ENCODE assay signal across 8 mouse cellular contexts in the genomic region with DNA sequence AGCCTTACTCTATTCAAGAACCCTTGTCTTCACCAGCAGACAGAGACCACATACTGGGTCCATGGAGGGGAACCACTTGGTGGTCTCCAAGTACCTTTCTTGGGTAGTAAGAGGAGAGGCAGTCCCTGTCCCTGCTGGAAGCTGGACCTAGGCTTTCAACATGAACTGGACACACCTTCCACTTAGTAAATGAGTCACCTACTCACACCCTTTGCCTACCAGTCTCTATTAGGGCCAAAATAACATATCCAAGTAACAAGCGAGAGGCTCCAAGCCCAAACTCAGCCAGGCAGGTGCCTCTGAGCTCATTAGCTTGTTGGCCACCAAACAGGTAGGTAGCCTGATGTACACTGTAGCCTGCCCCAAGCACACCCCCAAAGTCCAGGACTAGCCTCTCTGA. TPM values are rescaled to one million over a fixed set of nuclear protein-coding genes. Genes with fewer than 3 reads are reported as not detected.
DNase-seq lines count a peak whose midpoint lies in the region; ATAC-seq and TF ChIP-seq lines count a peak whose summit lies in the region.

No protein-coding gene starts in this region.

- peak overlapping the region; percentile 94 for H3K4me2 ChIP-seq in lung, postnatal 0 days (replicated peaks; ENCODE audit: low read depth, low read length)
- H3K4me2 ChIP-seq in limb, embryonic 11.5 days (ENCODE audit: low read depth, severe bottlenecking) = peak overlapping the region; percentile 88

- peak overlapping the region; percentile 92 for H3K27ac ChIP-seq in lung, postnatal 0 days (ENCODE audit: low read length)
- no peak overlapping the region for H3K27ac ChIP-seq in limb, embryonic 11.5 days (replicated peaks; ENCODE audit: low read depth, low read length)
- H3K27ac ChIP-seq in small intestine, adult 2 months (ENCODE audit: insufficient read depth, low read depth, low read length) = no peak overlapping the region

- no peaks in the 10 kb centered on the region for H3K27me3 ChIP-seq in lung, postnatal 0 days (replicated peaks; ENCODE audit: insufficient read depth, low read length)
- H3K27me3 ChIP-seq in limb, embryonic 11.5 days (ENCODE audit: control insufficient read depth, insufficient read depth, low read length) = no peaks in the 10 kb centered on the region
- H3K27me3 ChIP-seq in small intestine, adult 2 months (ENCODE audit: control insufficient read depth, insufficient read depth, low read length) = no peaks in the 10 kb centered on the region

- peaks cover 12% of the 10 kb centered on the region; the same call in 1 of the 2 replicates for H3K36me3 ChIP-seq in lung, postnatal 0 days (ENCODE audit: insufficient read depth, low read length)
- H3K36me3 ChIP-seq in limb, embryonic 11.5 days (ENCODE audit: control insufficient read depth, insufficient read depth, low read length) = peaks cover 17% of the 10 kb centered on the region
- H3K36me3 ChIP-seq in small intestine, adult 2 months (ENCODE audit: control insufficient read depth, insufficient read depth, low read length) = peaks cover 27% of the 10 kb centered on the region

- DNase-seq in lung, postnatal 0 days (ENCODE audit: low spot score) = peak; percentile 64
- DNase-seq in lung, postnatal 10 days = no peak
- no peak for DNase-seq in limb, embryonic 11.5 days (ENCODE audit: low spot score)
- DNase-seq in gastrocnemius, adult 18-20 months (ENCODE audit: low spot score) = no peak
- no peak for DNase-seq in cerebellum, postnatal 25 days

- ATAC-seq in lung, postnatal 0 days = no peak
- 0 out of 2 replicates have a peak, but pooled peaks have one; percentile 2 for ATAC-seq in erythroblast, adult 5-6 weeks (replicated peaks; ENCODE audit: low FRiP score, poor library complexity, severe bottlenecking)
- ATAC-seq in limb, embryonic 11.5 days (ENCODE audit: insufficient number of reproducible peaks, low FRiP score, low TSS enrichment, low read depth) = no peak
- no peak for ATAC-seq in frontal cortex, adult (ENCODE audit: low TSS enrichment)

- no peak for TF ChIP-seq EP300 in lung, postnatal 0 days (IDR thresholded peaks at IDR 0.05)

- no peak for TF ChIP-seq CTCF in lung, postnatal 0 days (IDR thresholded peaks at IDR 0.05)
- no peak for TF ChIP-seq CTCF in small intestine, adult 2 months (IDR thresholded peaks at IDR 0.05; ENCODE audit: extremely low read depth, insufficient read length, insufficient replicate concordance, low read depth, low read length)

- H3K9ac ChIP-seq in lung, postnatal 0 days (replicated peaks; ENCODE audit: low read depth) = peak overlapping the region; percentile 82; the same call in 1 of the 2 replicates
- peak overlapping the region; percentile 89 for H3K9ac ChIP-seq in limb, embryonic 11.5 days (ENCODE audit: low read length)

- peaks cover 10% of the 10 kb centered on the region; the same call in 1 of the 2 replicates for H3K4me1 ChIP-seq in lung, postnatal 0 days (ENCODE audit: insufficient read depth, low read depth, low read length)
- peaks cover 6% of the 10 kb centered on the region for H3K4me1 ChIP-seq in limb, embryonic 11.5 days (ENCODE audit: control insufficient read depth, insufficient read depth, low read length)
- peaks cover 8% of the 10 kb centered on the region; the same call in 1 of the 2 replicates for H3K4me1 ChIP-seq in small intestine, adult 2 months (ENCODE audit: control insufficient read depth, insufficient read depth, insufficient read length, low read length)

- WGBS in lung, postnatal 0 days = 40% methylated on average over 1 of the region's 1 CpGs
- 89% methylated on average over 1 of the region's 1 CpGs for WGBS in limb, embryonic 11.5 days
- WGBS in small intestine, adult 2 months = 47% methylated on average over 1 of the region's 1 CpGs

- TF ChIP-seq POLR2A in small intestine, adult 2 months (IDR thresholded peaks at IDR 0.05; ENCODE audit: low read depth, low read length) = no peak

- H3K4me3 ChIP-seq in lung, postnatal 0 days (ENCODE audit: low read depth, low read length) = peak overlapping the region; percentile 89
- peak overlapping the region; percentile 93 for H3K4me3 ChIP-seq in limb, embryonic 11.5 days (ENCODE audit: low read depth, low read length)
- peak overlapping the region; percentile 95 for H3K4me3 ChIP-seq in small intestine, adult 2 months (ENCODE audit: low read depth, low read length)

- no peaks in the 10 kb centered on the region for H3K9me3 ChIP-seq in lung, postnatal 0 days (ENCODE audit: low read length)
- no peaks in the 10 kb centered on the region for H3K9me3 ChIP-seq in limb, embryonic 11.5 days (ENCODE audit: control insufficient read depth, low read length)

RNA-seq across cellular contexts. Expression of a gene that starts 1.3 kb away (rescaled TPM):
- polyA plus RNA-seq in lung, postnatal 0 days (2015; fragmentation: Nextera tagmentation; extraction: Ambion mirVana) = 0.11 TPM in 1 of 2 replicates, not detected in the other
- not detected in 2 replicates for total RNA-seq in erythroblast, adult 5-6 weeks (2015; ENCODE audit: low replicate concordance)
- not detected in 2 replicates for total RNA-seq in erythroblast, adult 5-6 weeks (2017; ENCODE audit: low replicate concordance)
- 0.31 TPM in 1 of 2 replicates, not detected in the other for polyA plus RNA-seq in limb, embryonic 11.5 days (2014; fragmentation: Nextera tagmentation; extraction: Ambion mirVana)
- not detected in 2 replicates for polyA plus RNA-seq in small intestine, adult 2 months (2012; rRNA removed)
- 1 to 10 TPM in 1 of 2 experiments, under 1 TPM in 1; 0.66 to 1.2 TPM for total RNA-seq in gastrocnemius, adult 18-20 months (2021)

RNA-seq across cellular contexts. Expression of a gene that starts 5.6 kb away (rescaled TPM):
- 68.2 and 75.8 TPM in 2 replicates for polyA plus RNA-seq in lung, postnatal 0 days (2015; fragmentation: Nextera tagmentation; extraction: Ambion mirVana)
- 3.6 and 4.2 TPM in 2 replicates for total RNA-seq in erythroblast, adult 5-6 weeks (2015; ENCODE audit: low replicate concordance)
- 6.2 and 9.6 TPM in 2 replicates for total RNA-seq in erythroblast, adult 5-6 weeks (2017; ENCODE audit: low replicate concordance)
- 108 and 123 TPM in 2 replicates for polyA plus RNA-seq in limb, embryonic 11.5 days (2014; fragmentation: Nextera tagmentation; extraction: Ambion mirVana)
- 61.6 and 81.6 TPM in 2 replicates for polyA plus RNA-seq in small intestine, adult 2 months (2012; rRNA removed)
- 100 to 1,000 TPM; 138 to 147 TPM for total RNA-seq in gastrocnemius, adult 18-20 months (2021)

RNA-seq across cellular contexts. Expression of a gene that starts 17.4 kb away (rescaled TPM):
- polyA plus RNA-seq in lung, postnatal 0 days (2015; fragmentation: Nextera tagmentation; extraction: Ambion mirVana) = 408 and 474 TPM in 2 replicates
- 131 and 231 TPM in 2 replicates for total RNA-seq in erythroblast, adult 5-6 weeks (2015; ENCODE audit: low replicate concordance)
- total RNA-seq in erythroblast, adult 5-6 weeks (2017; ENCODE audit: low replicate concordance) = 82.2 and 158 TPM in 2 replicates
- 490 and 518 TPM in 2 replicates for polyA plus RNA-seq in limb, embryonic 11.5 days (2014; fragmentation: Nextera tagmentation; extraction: Ambion mirVana)
- 1,137 and 1,468 TPM in 2 replicates for polyA plus RNA-seq in small intestine, adult 2 months (2012; rRNA removed)
- total RNA-seq in gastrocnemius, adult 18-20 months (2021) = 1,000 to 10,000 TPM; 1,366 to 1,435 TPM

RNA-seq across cellular contexts. Expression of a gene that starts 25.6 kb away (rescaled TPM):
- polyA plus RNA-seq in lung, postnatal 0 days (2015; fragmentation: Nextera tagmentation; extraction: Ambion mirVana) = 4.7 and 5.1 TPM in 2 replicates
- not detected in 2 replicates for total RNA-seq in erythroblast, adult 5-6 weeks (2015; ENCODE audit: low replicate concordance)
- total RNA-seq in erythroblast, adult 5-6 weeks (2017; ENCODE audit: low replicate concordance) = not detected in 2 replicates
- polyA plus RNA-seq in limb, embryonic 11.5 days (2014; fragmentation: Nextera tagmentation; extraction: Ambion mirVana) = 0.36 and 1.4 TPM in 2 replicates
- polyA plus RNA-seq in small intestine, adult 2 months (2012; rRNA removed) = 0.29 TPM in 1 of 2 replicates, not detected in the other
- under 1 TPM; 0.43 to 0.59 TPM for total RNA-seq in gastrocnemius, adult 18-20 months (2021)

RNA-seq across cellular contexts. Expression of a gene that starts 53.0 kb away (rescaled TPM):
- 4.3 and 5.2 TPM in 2 replicates for polyA plus RNA-seq in lung, postnatal 0 days (2015; fragmentation: Nextera tagmentation; extraction: Ambion mirVana)
- not detected in 2 replicates for total RNA-seq in erythroblast, adult 5-6 weeks (2015; ENCODE audit: low replicate concordance)
- 0.17 and 0.70 TPM in 2 replicates for total RNA-seq in erythroblast, adult 5-6 weeks (2017; ENCODE audit: low replicate concordance)
- 0.17 and 0.32 TPM in 2 replicates for polyA plus RNA-seq in limb, embryonic 11.5 days (2014; fragmentation: Nextera tagmentation; extraction: Ambion mirVana)
- polyA plus RNA-seq in small intestine, adult 2 months (2012; rRNA removed) = 7.1 and 13.1 TPM in 2 replicates
- under 1 TPM; 0.19 to 0.73 TPM for total RNA-seq in gastrocnemius, adult 18-20 months (2021)
